In the genomic region with DNA sequence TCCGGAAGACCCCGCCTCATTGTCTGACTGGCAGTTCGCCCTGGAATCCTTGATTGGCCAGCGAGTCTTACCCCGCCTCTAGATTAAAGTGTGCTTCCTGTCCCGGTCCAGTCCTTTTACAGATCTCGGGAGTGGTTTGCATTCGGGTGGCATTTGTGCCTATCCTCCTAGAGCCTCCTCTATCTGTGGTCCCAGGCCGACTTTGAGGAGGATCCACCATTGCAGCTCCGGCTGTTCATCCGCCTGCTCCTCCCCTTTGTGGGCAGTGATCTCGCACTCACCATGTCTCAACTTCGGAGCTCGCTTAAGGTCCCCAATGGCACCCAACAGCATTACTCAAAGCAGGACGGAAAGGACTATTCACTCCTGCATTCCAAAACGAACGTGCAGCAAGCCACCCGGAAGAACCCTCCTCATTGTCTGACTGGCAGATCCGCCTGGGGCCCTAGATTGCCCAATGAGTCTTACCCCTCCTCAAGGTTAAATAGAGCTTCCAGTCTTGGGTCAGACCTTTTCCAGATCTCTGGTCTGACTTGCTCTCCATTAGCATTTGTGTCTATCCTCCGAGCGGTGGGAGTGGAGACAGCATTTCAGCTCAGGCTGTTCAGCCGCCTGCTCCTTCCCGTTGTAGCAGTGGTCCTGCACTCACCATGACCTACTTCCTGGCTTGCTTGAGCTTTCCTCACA, we compare ENCODE assay signal across 7 mouse cellular contexts. TPM values are rescaled to one million over a fixed set of nuclear protein-coding genes. Genes with fewer than 3 reads are reported as not detected.
DNase-seq lines count a peak whose midpoint lies in the region; ATAC-seq lines count a peak whose summit lies in the region.

No protein-coding gene starts in this region.

- no peaks in the 10 kb centered on the region for H3K9me3 ChIP-seq in intestine, embryonic 16.5 days (ENCODE audit: control insufficient read depth, low read length)
- no peaks in the 10 kb centered on the region for H3K9me3 ChIP-seq in midbrain, embryonic 11.5 days (ENCODE audit: control insufficient read depth, low read length)

- intact Hi-C loops in left cerebral cortex, postnatal 36 days (cut with DNase I), result no loop called here

- H3K4me2 ChIP-seq in intestine, embryonic 16.5 days (ENCODE audit: low read depth, low read length), result peak overlapping the region; percentile 73
- H3K4me2 ChIP-seq in midbrain, embryonic 11.5 days, result peak overlapping the region; percentile 42

- peak overlapping the region; percentile 62 for H3K4me3 ChIP-seq in intestine, embryonic 16.5 days (ENCODE audit: low read length)
- H3K4me3 ChIP-seq in midbrain, embryonic 11.5 days (ENCODE audit: low read depth, low read length), result peak overlapping the region; percentile 55

- H3K4me1 ChIP-seq in intestine, embryonic 16.5 days (ENCODE audit: control insufficient read depth, insufficient read depth, low read length), result no peaks in the 10 kb centered on the region
- H3K4me1 ChIP-seq in midbrain, embryonic 11.5 days (ENCODE audit: control insufficient read depth, insufficient read depth, low read length), result no peaks in the 10 kb centered on the region

- H3K27ac ChIP-seq in intestine, embryonic 16.5 days (ENCODE audit: low read length), result peak overlapping the region; percentile 98
- peak overlapping the region; percentile 84 for H3K27ac ChIP-seq in midbrain, embryonic 11.5 days (ENCODE audit: low read depth, low read length)

- peak; percentile 100 for ATAC-seq in intestine, embryonic 16.5 days
- peak; percentile 99 for ATAC-seq in midbrain, embryonic 11.5 days (ENCODE audit: low FRiP score)

- DNase-seq in adrenal gland, adult 8-10 months, result peak; percentile 76
- peak; percentile 85 for DNase-seq in embryo, embryonic 9.5 days (ENCODE audit: extremely low spot score)
- peak; percentile 60 to 80 for DNase-seq in gastrocnemius, postnatal 4 days (ENCODE audit: low spot score in 2 of 2)
- peak; percentile 70 to 73 for DNase-seq in left cerebral cortex, postnatal 36 days (ENCODE audit: low spot score in 2 of 2)
- peak; percentile 97 for DNase-seq in midbrain, embryonic 11.5 days (ENCODE audit: low spot score, missing footprints)
- peak; percentile 84 for DNase-seq in skeletal muscle tissue, adult 2 months (ENCODE audit: low read depth, low spot score)

- under 1% methylated on average over 23 of the region's 23 CpGs for WGBS in intestine, embryonic 16.5 days
- under 1% methylated on average over 23 of the region's 23 CpGs for WGBS in midbrain, embryonic 11.5 days

- no peaks in the 10 kb centered on the region for H3K27me3 ChIP-seq in intestine, embryonic 16.5 days (replicated peaks; ENCODE audit: control insufficient read depth, insufficient read depth, low read length)
- H3K27me3 ChIP-seq in midbrain, embryonic 11.5 days (ENCODE audit: control insufficient read depth, insufficient read depth, low read length), result no peaks in the 10 kb centered on the region

- H3K9ac ChIP-seq in intestine, embryonic 16.5 days (ENCODE audit: low read depth, low read length), result peak overlapping the region; percentile 76
- peak overlapping the region; percentile 75 for H3K9ac ChIP-seq in midbrain, embryonic 11.5 days (ENCODE audit: low read length)

- no peaks in the 10 kb centered on the region for H3K36me3 ChIP-seq in intestine, embryonic 16.5 days (ENCODE audit: control insufficient read depth, insufficient read depth, low read length)
- no peaks in the 10 kb centered on the region for H3K36me3 ChIP-seq in midbrain, embryonic 11.5 days (ENCODE audit: control insufficient read depth, insufficient read depth, low read length)

RNA-seq across cellular contexts. Expression of a gene that starts 30.9 kb away (rescaled TPM):
- total RNA-seq in adrenal gland, adult 8-10 months (2022), result 10 to 100 TPM; 10.9 to 14.6 (median 13.9) TPM
- 1 to 10 TPM; 8.3 to 8.8 TPM for total RNA-seq in gastrocnemius, postnatal 4 days (2021)
- polyA plus RNA-seq in intestine, embryonic 16.5 days (2015; fragmentation: Nextera tagmentation; extraction: Ambion mirVana), result 12.8 and 15.2 TPM in 2 replicates
- 1 to 10 TPM; 7.4 to 7.7 TPM for total RNA-seq in left cerebral cortex, postnatal 36 days (2021)
- 22.8 and 23.7 TPM in 2 replicates for polyA plus RNA-seq in midbrain, embryonic 11.5 days (2014; fragmentation: Nextera tagmentation; extraction: Ambion mirVana)

Comparison
In these comparisons a context has a peak if more than half of its experiments do, and no peak if none do; other contexts are left out.
1. Peak in every context shown above with its lines: DNase-seq, ATAC-seq, H3K4me3 ChIP-seq and H3K27ac ChIP-seq.